Mouse (Mus musculus) lung, postnatal 0 days (tissue): ENCODE data around the gene Htr2a. TPM values are rescaled to one million over a fixed set of nuclear protein-coding genes. Genes with fewer than 3 reads are reported as not detected.

ENCODE experiments used
- ATAC-seq: fragments of 200-750 bp; cut with Nextera tagmentation; 2 replicates; pipeline ENCODE4 v1.8.0; 2017; ENCODE audit warnings: moderate library complexity
- DNase-seq: peaks from one replicate; pipeline ENCODE4 v3.0.0-alpha.2; 2016; ENCODE audit warnings: low spot score
- H3K27ac ChIP-seq: fragments of 300-500 bp; sonication (generic); 2 replicates; pipeline ENCODE4 v1.5.1; 2014; ENCODE audit warnings: antibody characterized with exemption, mild to moderate bottlenecking, low read length, mixed read lengths
- H3K27me3 ChIP-seq: fragments of 300-500 bp; sonication (generic); replicated peaks from 2 replicates; pipeline ENCODE4 v1.6.1; 2014; ENCODE audit warnings: low read length, mixed read lengths; ENCODE audit not compliant: insufficient read depth
- H3K36me3 ChIP-seq: fragments of 300-500 bp; sonication (generic); 2 replicates; pipeline ENCODE4 v1.6.1; 2014; ENCODE audit warnings: low read length, mixed read lengths; ENCODE audit not compliant: insufficient read depth
- H3K4me1 ChIP-seq: fragments of 300-500 bp; sonication (generic); 2 replicates; pipeline ENCODE4 v1.6.1; 2014; ENCODE audit warnings: antibody characterized with exemption, low read depth, low read length, mixed read lengths; ENCODE audit not compliant: insufficient read depth
- H3K4me2 ChIP-seq: fragments of 300-500 bp; sonication (generic); replicated peaks from 2 replicates; pipeline ENCODE4 v1.6.1; 2014; ENCODE audit warnings: low read depth, mild to moderate bottlenecking, low read length, moderate library complexity, mixed read lengths
- H3K4me3 ChIP-seq: fragments of 300-500 bp; sonication (generic); 2 replicates; pipeline ENCODE4 v1.5.1; 2014; ENCODE audit warnings: low read depth, low read length
- H3K9ac ChIP-seq: fragments of 300-500 bp; sonication (generic); replicated peaks from 2 replicates; pipeline ENCODE4 v1.6.1; 2014; ENCODE audit warnings: low read depth, mild to moderate bottlenecking
- H3K9me3 ChIP-seq: fragments of 300-500 bp; sonication (generic); 2 replicates; pipeline ENCODE4 v1.6.1; 2016; ENCODE audit warnings: low read length, mixed read lengths
- CTCF ChIP-seq: IDR thresholded peaks from 2 replicates; pipeline ENCODE4 v1.5.1; 2016; ENCODE audit warnings: antibody characterized with exemption, mild to moderate bottlenecking
- EP300 ChIP-seq: IDR thresholded peaks from 2 replicates; pipeline ENCODE4 v1.6.1; 2016; ENCODE audit warnings: antibody characterized with exemption, mild to moderate bottlenecking, control low read depth
- WGBS: fragments of 180-500 bp; shearing (Covaris S2); extraction: QIAGEN DNeasy Blood & Tissue Kit; methylation state at CpG from one replicate; pipeline ENCODE4 v1.1.7; 2014; 5-methylcytosine and 5-hydroxymethylcytosine counted together
- polyA plus RNA-seq: library from polyadenylated mRNA; unstranded; fragments of >200 nt; fragmentation: Nextera tagmentation; extraction: Ambion mirVana; gene quantifications from 2 replicates; pipeline ENCODE4 v1.2.1, GENCODE M21; 2015

Gene Htr2a
- polyA plus RNA-seq, 1 experiment from 2014 or later = 0.68 TPM

DNA sequence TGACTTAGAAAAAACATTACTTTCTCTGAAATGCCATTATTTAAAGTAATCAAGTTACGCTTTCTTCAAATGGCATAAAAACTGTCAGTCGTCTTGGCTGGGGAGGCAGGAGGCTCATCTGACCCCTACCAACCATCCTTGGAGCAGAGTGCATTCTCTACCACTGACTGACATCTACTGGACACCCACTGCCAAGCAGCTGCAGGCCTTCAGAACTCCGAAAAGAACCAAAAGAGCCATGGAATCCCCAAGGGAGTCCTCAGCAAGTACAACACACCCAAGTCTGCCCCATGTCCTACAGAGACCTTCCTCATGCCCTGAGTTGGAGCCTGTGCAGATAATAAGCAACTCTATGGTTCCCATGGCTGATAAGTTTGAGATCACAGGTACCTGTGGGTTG, 82.9 kb downstream of the Htr2a start:
- no peaks in the 10 kb centered on the region for H3K27me3 ChIP-seq
- ATAC-seq (no peak), DNase-seq (no peak)
- H3K4me2 ChIP-seq = no peak overlapping the region
- no peak overlapping the region for H3K9ac ChIP-seq
- no peaks in the 10 kb centered on the region for H3K9me3 ChIP-seq
- no peak overlapping the region for H3K4me3 ChIP-seq
- H3K4me1 ChIP-seq = no peaks in the 10 kb centered on the region
- H3K27ac ChIP-seq = no peak overlapping the region
- WGBS = 71% methylated on average over 3 of the region's 3 CpGs
- H3K36me3 ChIP-seq = no peaks in the 10 kb centered on the region
- TF ChIP-seq EP300 (no peak), CTCF (0 out of 2 replicates have a peak, but pooled peaks have one; percentile 24)

DNA sequence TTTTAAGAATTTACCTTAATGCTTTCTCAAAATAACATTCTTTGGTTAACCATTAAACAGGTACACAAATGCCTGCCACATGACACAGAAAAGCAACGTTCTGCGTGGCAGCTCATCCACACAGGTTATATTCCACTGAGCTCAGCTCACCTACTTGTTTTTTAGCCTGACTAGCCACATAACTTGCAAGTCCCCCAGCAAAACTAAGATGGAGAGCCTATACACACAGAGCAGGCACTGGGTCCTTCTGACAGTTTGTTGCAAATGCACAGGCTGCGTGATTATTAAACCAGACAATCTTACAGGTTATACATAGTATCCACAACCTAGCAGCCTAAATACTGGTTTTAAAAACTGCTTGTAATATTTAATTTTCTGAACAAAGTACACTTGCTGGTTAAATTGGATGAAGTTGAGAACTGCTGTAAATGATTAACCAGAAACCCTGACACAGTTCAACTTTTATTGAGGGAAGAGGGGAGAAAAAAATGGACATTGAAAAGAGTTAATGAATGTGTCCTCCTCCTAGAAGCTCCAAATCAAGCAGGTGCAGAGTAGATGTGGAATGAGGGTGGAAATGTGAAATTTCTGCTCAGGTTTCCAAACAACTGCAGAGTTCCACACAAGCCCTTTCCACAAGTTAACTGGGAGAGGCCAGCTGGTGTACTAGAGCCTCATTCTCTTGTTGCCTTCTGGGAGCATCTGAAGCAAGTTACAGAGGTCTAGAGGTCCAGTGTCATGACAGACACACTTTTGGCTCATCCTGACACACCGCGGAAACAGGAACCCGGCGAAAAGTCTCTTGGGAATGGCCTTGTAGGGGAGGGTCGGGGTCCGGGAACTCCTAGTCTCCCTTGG, 90.8 kb downstream of the Htr2a start:
- ATAC-seq (peak; percentile 28; the same call in 1 of the 2 replicates), DNase-seq (peak; percentile 58)
- 19% methylated on average over 9 of the region's 9 CpGs for WGBS
- Histone ChIP-seq H3K27me3 (no peaks in the 10 kb centered on the region), H3K9me3 (no peaks in the 10 kb centered on the region), H3K27ac (peak overlapping the region; percentile 26), H3K36me3 (no peaks in the 10 kb centered on the region), H3K4me2 (peak overlapping the region; percentile 75), H3K4me1 (peaks cover 2% of the 10 kb centered on the region; the same call in 1 of the 2 replicates), H3K9ac (no peak overlapping the region), H3K4me3 (peak overlapping the region; percentile 86)
- TF ChIP-seq EP300 (no peak), CTCF (no peak)

DNA sequence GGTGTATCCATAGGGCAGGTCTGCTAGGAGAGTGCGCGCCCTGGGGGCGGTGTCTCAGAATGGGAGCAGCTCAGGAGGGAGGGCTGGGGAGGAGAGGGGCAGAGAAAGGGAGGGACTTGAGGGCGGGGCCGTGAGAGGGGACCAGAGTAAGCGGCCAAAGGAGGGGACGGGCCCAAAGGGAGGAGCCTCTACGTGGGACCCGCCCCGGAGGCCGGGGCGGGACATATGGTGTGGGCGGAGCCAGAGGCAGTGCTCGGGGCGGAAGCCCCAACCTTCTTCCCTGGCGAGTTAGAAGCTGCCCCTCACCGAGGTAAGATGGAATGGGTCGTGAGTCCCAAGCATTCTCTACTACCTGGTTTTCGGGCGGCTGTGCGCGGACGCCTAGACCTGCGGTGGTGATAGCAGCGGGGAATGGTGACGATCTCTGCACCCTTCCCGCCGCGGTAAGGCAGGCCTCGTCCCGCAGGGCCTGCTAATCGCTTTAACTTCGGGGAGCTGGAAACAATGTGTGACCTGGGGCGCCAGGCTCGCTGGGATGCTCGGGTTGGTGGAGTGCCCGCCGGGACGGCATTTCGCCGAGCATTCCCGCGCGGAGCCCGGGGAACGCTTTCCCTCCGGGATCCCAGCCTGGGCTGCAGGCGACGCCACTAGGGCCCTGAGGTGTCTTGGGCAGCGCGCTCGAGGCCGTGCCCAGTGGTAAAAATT, 91.6 kb downstream of the Htr2a start, which contains the start of gene Esd:
Gene Esd, plus strand, starts transcription at position 219 of the 705 bp plus-strand sequence.
- ATAC-seq (peak; percentile 99), DNase-seq (peak; percentile 98)
- Histone ChIP-seq H3K4me2 (peak within 1 kb of the TSS; percentile 75), H3K9ac (peak within 1 kb of the TSS; percentile 84), H3K9me3 (no peaks in the 10 kb centered on the region), H3K36me3 (peaks cover 4% of the 10 kb centered on the region; the same call in 1 of the 2 replicates), H3K4me3 (peak within 1 kb of the TSS; percentile 86), H3K27ac (peak within 1 kb of the TSS; percentile 84), H3K4me1 (peaks cover 2% of the 10 kb centered on the region; the same call in 1 of the 2 replicates), H3K27me3 (no peaks in the 10 kb centered on the region)
- WGBS = under 1% methylated on average over 47 of the region's 53 CpGs
- TF ChIP-seq CTCF = peak; percentile 48
- peak; percentile 28; the same call in 1 of the 2 replicates for TF ChIP-seq EP300

DNA sequence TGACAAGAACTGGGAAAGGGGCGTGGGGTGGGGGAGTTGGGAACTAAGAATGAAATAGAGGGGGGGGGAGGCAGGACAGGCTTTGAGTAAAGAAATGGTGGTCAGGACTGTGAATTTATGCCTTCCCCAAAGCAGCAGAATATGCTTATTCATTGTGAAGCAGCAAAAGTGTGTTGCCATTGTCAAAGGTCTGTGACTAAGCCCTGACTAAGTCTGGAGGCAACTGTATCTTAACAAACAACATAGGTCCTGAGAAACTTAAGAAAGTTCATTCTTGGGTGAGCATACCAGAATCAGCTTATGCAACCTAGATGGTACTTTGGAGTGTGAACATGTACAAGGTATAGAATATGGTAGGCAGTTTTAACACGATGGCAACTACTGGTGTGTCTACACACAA, 92.8 kb downstream of the Htr2a start:
- ATAC-seq = no peak
- peak; percentile 35 for DNase-seq
- WGBS = 66% methylated on average over 2 of the region's 2 CpGs

DNA sequence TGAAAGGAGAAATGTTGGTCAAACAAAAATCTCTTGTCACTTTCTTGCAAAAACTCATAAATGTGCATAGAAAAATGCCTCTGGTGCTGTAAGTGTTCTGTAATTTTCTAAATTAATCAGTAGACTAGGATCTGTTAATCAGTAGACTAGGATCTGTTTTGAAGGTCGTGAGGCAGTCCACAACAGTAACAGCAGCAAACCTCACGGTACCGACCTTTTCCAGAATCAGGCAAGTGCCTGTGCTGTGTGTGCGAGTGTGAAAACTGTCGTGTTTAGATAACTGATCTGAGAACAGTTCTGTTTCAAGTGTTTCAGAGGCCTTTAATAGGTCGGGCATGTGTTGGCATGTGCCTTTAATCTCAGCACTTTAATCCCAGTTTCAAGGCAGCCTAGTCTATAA, 94.8 kb downstream of the Htr2a start:
- ATAC-seq = no peak
- TF ChIP-seq EP300 (no peak), CTCF (no peak)
- Histone ChIP-seq H3K4me3 (no peak overlapping the region), H3K4me1 (peaks cover 2% of the 10 kb centered on the region; the same call in 1 of the 2 replicates), H3K9ac (no peak overlapping the region), H3K27me3 (no peaks in the 10 kb centered on the region), H3K27ac (no peak overlapping the region), H3K36me3 (peaks cover 8% of the 10 kb centered on the region), H3K9me3 (no peaks in the 10 kb centered on the region), H3K4me2 (no peak overlapping the region)
- WGBS = 75% methylated on average over 6 of the region's 6 CpGs
- DNase-seq = no peak

More for the DNA sequence above, 92.8 kb downstream of the Htr2a start:
- Histone ChIP-seq H3K27ac (no peak overlapping the region), H3K4me3 (no peak overlapping the region), H3K9me3 (no peaks in the 10 kb centered on the region), H3K36me3 (peaks cover 4% of the 10 kb centered on the region; the same call in 1 of the 2 replicates), H3K4me1 (peaks cover 2% of the 10 kb centered on the region; the same call in 1 of the 2 replicates), H3K9ac (no peak overlapping the region), H3K27me3 (no peaks in the 10 kb centered on the region), H3K4me2 (no peak overlapping the region)
- TF ChIP-seq EP300 (no peak), CTCF (no peak)

DNA sequence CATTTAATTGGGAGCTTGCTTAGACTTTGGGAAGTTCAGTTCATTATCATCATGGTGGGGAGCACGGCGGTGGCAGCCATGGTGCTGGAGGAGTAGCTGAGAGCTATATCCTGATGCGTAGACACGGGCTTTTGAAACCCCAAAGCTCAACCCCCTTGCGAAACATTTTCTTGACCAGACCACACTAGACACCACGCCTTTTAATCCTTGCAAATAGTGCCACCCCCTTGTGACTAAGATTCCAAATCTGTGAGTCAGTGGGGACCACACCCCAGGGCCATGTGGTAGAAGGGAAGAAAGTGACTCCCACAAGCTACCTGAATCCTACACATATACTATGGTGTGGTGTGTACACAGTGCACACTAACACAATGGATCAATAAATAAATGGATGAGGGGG, 96.2 kb downstream of the Htr2a start:
- Histone ChIP-seq H3K27me3 (no peaks in the 10 kb centered on the region), H3K9ac (no peak overlapping the region), H3K4me2 (no peak overlapping the region), H3K9me3 (no peaks in the 10 kb centered on the region), H3K36me3 (peaks cover 16% of the 10 kb centered on the region), H3K4me3 (no peak overlapping the region), H3K27ac (no peak overlapping the region), H3K4me1 (0 out of 2 replicates have a peak, but pooled peaks cover 2% of the 10 kb centered on the region)
- no peak for DNase-seq
- no peak for TF ChIP-seq CTCF
- WGBS = 85% methylated on average over 6 of the region's 6 CpGs
- ATAC-seq = no peak

Other genes with a start within 250 kb of the Htr2a start
- gene Esd, start 91.5 kb downstream of the Htr2a start, polyA plus RNA-seq = 229 and 261 TPM in 2 replicates